Mouse (Mus musculus) granulocyte monocyte progenitor cell, adult 5-6 weeks (primary cell): ENCODE data around the gene Lyrm7. TPM values are rescaled to one million over a fixed set of nuclear protein-coding genes. Genes with fewer than 3 reads are reported as not detected.

Experiments
- ATAC-seq: replicated peaks from 2 replicates; pipeline ENCODE4 v1.8.0; 2016; ENCODE audit warnings: mild to moderate bottlenecking, moderate TSS enrichment, inconsistent platforms; ENCODE audit not compliant: poor library complexity, severe bottlenecking
- total RNA-seq, 2 experiments: library from RNA; stranded (forward) in 1 of 2; stranded (reverse) in 1 of 2; fragments of 200-712, 200-1000 nt in 1 of 2; fragments of >200 nt in 1 of 2; fragmentation: Nextera tagmentation in 1 of 2; gene quantifications; 2 replicates each; pipeline ENCODE4 v1.2.3; 2014 to 2017

Lyrm7 gene
- total RNA-seq, 2 experiments from 2014 or later, result 2.0 to 4.0 TPM

DNA sequence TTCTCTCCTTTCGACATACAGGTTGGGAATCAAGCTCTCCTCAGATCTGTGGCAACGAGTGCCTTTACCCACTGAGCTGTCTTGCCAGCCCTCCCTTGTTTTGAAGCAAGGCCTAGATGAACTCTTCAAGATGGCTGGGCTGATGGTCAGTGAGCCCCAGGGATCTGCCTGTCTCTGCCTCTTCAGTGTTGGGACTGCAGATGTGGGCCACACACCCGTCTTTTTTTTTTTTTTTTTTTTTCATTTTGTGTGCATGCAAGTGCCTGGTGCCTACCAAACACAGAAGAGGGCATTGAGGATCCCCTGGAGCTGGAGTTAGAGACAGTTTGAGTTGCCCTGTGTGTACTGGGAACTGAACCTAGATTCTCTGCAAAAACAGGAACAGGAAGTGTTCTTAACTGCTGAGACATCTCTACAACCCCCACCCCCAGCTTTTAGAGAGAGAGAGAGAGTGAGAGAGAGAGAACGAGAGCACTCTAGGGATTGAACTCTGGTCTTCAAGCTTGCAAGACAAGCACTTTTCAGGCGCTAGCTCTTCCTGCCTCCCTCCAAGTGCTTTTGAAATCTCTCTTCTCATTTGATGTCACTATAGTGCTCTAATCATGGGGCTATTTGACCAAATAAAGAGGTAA lies 23.6 kb upstream of the Lyrm7 start:
- ATAC-seq, result peak; percentile 75

GRCm38 (mm10) chr11:54882671-54883070 lies 22.0 kb upstream of the Lyrm7 start:
- no peak for ATAC-seq

GRCm38 (mm10) chr11:54881051-54881474 lies 20.3 kb upstream of the Lyrm7 start:
- ATAC-seq, result no peak

DNA sequence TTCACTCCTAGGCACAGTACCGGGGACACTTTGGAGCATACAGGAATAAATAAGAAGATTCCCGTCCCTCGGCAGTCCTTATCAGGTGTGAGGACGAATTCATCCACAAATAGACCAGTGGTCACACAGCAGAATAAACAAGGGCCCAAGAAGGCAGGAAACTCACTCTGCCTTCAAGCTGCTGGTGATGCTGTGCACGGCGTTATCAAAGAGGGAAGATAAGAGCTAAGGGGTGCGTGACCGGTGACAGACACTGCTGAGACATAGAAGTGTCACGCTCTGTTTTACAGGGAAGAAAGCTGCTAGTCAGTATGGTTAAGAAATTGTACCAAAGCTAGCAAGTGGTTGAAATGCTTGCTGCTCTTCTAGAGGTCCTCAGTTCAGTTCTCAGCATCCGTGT lies 19.2 kb upstream of the Lyrm7 start:
- no peak for ATAC-seq

GRCm38 (mm10) chr11:54879434-54879833 lies 18.7 kb upstream of the Lyrm7 start:
- peak; percentile 80 for ATAC-seq

DNA sequence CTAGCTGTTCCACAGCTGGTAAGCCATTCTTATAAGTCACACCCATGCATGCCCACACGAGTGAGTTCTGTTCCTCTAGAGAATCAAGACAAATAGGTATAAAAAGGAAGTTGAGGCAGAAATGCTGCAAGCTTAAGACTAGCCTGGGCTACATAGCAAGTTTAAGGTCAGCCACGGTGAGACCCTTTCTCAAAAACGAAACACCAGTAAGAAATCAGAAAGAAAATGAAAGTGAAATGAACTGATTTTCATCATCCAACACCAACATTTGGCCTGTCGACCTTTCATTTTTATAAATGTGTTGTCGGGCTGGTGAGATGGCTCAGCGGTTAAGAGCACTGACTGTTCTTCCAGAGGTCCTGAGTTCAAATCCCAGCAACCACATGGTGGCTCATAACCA lies 18.2 kb upstream of the Lyrm7 start:
- ATAC-seq, result no peak

DNA sequence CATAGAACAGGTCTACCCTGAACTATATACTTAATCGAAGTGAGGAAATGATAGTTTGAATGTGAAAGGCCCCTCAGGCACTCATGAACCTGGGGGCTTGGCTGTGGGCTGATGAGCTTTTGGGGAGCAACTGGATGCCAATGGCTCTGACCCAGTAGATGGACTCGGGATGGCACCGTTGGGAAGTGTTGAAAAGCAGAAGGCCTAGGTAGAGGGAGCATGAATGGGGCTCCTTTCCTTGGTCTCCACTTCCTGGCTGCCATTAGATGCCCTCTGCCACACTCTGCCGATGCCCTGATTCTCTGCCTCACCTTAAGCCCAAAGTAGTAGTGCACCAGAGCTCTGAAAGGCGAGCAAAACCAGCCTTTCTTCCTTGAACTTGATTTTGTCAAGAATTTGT lies 15.3 kb upstream of the Lyrm7 start:
- ATAC-seq, result no peak

DNA sequence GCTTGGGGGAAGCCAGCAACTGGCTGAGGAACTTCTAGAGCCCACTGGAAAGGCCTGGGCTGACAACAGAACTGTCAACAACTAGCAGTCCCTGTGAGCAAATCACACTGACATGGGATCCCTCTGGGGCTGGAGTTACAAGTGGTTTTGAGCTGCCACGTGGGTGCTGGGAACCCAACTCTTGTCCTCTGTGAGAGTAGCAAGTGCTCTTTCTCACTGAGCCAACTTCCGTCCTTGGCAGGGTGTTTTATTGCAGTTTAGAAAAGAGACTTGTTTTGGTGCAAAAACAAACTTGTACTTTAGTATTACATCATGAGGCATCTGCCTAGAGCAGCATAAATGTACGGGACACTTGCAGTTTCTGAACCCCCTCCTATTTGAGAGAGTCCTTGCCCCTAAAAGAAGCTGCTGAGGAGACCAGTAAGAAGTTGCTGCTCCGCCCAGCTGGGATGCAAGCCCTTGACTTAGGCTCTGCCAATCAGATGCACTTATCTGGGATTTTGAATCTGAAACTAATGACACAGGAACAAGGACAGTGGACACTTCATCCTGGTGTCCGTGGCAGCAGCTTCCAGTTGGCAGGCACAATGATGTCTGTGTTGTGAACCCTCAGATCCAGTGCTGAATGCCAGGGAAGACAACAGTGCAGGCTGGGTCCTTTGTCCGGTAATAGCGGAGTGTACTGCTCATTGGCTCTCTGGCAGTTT lies 11.3 kb upstream of the Lyrm7 start:
- ATAC-seq, result no peak

GRCm38 (mm10) chr11:54869318-54869717 lies 8.6 kb upstream of the Lyrm7 start:
- ATAC-seq, result no peak

GRCm38 (mm10) chr11:54868445-54868844 lies 7.7 kb upstream of the Lyrm7 start:
- ATAC-seq, result no peak

DNA sequence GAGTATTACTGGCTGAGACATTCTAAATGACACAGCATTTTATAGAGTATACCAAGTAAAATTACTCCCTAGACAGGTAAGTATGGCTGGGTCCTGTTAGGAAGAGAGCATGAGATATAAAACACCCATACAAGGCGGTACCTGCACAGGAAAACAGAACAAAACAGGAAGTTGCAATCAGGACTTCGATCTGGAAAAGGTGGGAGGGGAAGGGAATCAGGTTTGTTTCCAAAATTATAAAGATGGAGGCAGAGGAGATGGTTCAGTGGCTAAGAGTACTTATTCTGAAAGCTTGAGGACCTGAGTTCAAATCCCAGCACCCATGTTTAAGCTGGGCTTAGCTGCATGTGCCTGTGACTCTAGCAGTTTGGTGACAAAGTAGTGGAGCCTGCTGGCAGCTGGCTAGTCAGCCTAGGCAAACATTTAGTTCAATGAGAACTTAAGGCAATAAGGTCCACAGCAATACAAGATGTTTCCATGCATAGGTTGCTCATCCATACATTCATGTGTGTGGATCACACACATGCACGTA lies 7.3 kb upstream of the Lyrm7 start:
- no peak for ATAC-seq

GRCm38 (mm10) chr11:54867049-54867385 lies 6.3 kb upstream of the Lyrm7 start:
- ATAC-seq, result no peak

GRCm38 (mm10) chr11:54866119-54867048 lies 5.7 kb upstream of the Lyrm7 start, which contains the start of gene Hint1:
Gene Hint1 (plus strand): TSS chr11:54866383.
- ATAC-seq, result peak; percentile 71

GRCm38 (mm10) chr11:54865330-54866085 lies 4.8 kb upstream of the Lyrm7 start:
- ATAC-seq, result no peak

DNA sequence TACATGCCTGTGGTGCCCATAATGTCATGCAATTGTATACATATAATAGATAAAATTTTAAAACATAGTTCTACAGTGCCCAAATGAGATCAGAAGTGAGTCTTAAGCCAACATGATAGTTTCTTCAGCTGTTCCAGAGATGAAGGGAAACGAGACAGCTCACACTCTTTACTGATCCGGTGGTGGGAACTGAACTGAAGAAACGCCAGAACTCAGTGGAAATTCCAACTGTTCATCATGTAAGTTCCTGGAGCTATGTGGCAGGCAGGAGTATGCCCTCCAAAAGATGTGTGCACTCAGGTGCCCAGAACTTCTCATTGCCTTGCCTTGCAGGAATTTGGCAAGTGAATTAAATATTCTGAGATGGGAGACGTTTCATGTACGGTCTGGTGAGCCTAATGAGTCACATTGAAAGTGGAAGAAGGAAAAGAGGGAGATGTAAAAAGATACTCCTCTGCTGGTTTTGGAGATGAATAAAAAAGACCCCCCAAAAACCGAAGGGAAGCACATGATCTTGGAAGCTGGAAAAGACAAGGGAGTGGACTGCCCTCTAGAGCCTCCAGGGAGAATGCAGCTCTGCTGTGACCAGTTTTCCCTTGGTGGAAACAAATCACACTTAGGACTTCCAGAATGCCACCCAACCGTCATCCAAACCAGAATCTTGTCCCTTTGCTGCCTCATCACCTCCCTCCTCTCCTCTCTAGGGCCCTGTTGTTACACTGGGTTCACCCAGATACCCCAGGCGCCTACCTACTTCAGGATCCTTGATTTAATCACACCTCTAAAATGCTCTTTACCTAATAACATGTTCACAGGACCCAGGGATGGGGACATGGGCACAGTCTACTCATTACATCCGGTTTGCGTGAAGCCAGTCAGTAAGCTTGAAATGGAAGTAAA lies 2.2 kb upstream of the Lyrm7 start:
- no peak for ATAC-seq

DNA sequence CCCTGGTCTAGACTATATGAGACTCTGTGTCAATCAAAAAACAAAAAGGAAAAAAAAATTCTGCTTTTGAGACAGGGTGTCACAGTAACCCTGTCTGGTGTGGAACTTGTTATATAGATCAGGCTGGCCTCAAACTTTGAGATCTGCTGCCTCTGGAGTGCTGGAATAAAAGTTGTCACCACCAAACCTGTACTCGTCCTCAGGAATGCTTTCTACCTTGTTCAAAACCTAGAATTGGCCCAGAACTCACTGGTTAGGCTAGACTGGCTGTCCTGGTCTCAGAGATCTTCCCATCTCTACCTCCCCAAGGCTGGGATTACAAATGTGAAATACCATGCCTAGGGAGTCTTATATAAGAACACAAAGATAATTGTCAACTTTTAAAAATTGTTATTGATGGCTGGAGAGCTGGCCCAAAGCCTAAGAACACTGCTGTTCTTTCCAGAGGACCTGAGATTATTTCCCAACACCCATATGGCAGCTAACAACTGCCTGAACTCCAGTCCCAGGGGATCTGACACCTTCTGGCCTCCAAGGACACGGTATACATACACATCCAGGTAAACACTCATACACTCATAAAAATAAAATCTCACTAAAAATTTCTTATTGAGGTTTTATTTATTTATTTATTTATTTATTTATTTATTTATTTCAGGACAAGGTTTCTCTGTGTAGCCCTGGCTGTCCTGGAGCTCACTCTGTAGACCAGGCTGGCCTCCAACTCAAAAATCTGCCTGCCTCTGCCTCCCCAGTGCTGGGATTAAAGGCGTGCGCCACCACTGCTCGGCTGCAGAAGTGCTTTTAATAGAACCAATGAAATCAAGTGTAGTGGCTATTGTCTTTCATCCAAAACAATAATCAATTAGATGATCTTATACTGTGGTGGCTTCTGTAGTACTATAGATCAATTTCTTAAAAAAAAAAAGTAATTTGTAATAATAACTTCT lies 1.0 kb upstream of the Lyrm7 start:
- no peak for ATAC-seq

DNA sequence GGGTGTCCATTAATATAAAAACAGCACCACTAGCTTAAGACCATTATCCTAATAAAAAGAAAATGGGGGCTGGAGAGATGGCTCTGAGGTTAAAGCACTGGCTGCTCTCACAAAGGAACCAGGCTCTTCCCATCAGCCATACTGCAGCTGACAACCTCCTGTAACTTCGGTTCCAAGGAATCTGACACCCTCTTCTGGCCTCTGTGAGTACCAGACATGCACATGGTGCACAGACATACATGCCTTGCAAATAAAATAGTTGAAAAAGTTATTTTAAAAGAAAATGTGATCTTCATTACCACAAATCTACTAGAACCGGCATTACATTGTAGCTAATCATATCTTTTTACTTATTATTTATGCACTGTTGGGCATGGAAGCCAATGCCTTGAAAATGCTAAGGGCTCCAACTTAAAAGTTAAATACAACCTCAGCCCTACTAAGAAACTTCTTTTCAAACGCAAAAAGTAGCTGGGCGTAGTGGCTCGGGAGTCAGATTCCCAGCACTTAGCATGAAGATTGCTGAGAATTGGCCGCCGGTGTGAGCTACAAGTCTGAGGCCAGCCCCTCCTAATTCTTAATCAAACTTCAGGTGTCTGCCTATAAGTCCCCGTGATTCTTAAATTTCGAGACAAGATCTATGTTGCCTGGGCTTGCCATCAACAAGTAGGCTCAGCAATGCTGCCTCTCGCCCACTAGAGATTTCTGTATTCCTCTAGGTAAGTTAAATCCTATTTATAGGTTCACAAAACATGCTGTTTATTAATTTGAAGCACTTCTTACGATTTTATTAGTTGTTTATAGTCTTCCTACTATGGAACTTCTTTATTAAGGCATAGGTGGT lies 1.2 kb downstream of the Lyrm7 start:
- no peak for ATAC-seq
